Mouse (Mus musculus) CH12.LX (cell line): ENCODE results near the gene Adamts14. TPM values are rescaled to one million over a fixed set of nuclear protein-coding genes. Genes with fewer than 3 reads are reported as not detected.

Source experiments
- DNase-seq: peaks from one replicate; pipeline ENCODE4 v3.0.0-alpha.2; 2013; ENCODE audit errors: extremely low read depth
- H3K27ac ChIP-seq: 2 replicates; pipeline ENCODE4 v1.5.1; 2012; ENCODE audit warnings: low read depth, mild to moderate bottlenecking, control low read depth, moderate library complexity; ENCODE audit not compliant: insufficient read depth
- H3K27me3 ChIP-seq: replicated peaks from 2 replicates; pipeline ENCODE3; 2012; ENCODE audit warnings: inconsistent platforms
- H3K36me3 ChIP-seq, 2 experiments: replicated peaks in 1 of 2; 2 replicates each; pipeline versions ENCODE3 to v1.6.1; 2012; ENCODE audit warnings: inconsistent platforms in 1 of 2, low read length in 1 of 2, mild to moderate bottlenecking in 1 of 2, mixed read lengths in 1 of 2, moderate library complexity in 1 of 2; ENCODE audit not compliant: control insufficient read depth in 1 of 2, insufficient read depth in 1 of 2
- H3K4me1 ChIP-seq, 2 experiments: 2 replicates each; pipeline ENCODE4 v1.6.1; 2012; ENCODE audit warnings: inconsistent platforms in 1 of 2, moderate library complexity in 1 of 2; ENCODE audit not compliant: insufficient read depth in 2 of 2, control insufficient read depth in 1 of 2
- H3K4me2 ChIP-seq: 2 replicates; pipeline ENCODE4 v1.6.1; 2012; ENCODE audit warnings: low read depth, mild to moderate bottlenecking, control low read depth; ENCODE audit not compliant: poor library complexity, insufficient read depth, severe bottlenecking
- H3K4me3 ChIP-seq, 3 experiments: fragments of 150-350 bp in 1 of 3; sonication (generic) in 1 of 3; replicated peaks in 1 of 3; 2 replicates each; pipeline versions ENCODE3 to v1.5.1; 2011 to 2012; ENCODE audit warnings: low read depth in 2 of 3, low read length in 2 of 3, mild to moderate bottlenecking in 2 of 3, moderate library complexity in 2 of 3, control low read depth in 1 of 3, improper control_type of control experiment in 1 of 3, inconsistent platforms in 1 of 3, mixed read lengths in 1 of 3; ENCODE audit not compliant: poor library complexity in 1 of 3
- H3K79me2 ChIP-seq: replicated peaks from 2 replicates; pipeline ENCODE4 v1.6.1; 2012; ENCODE audit warnings: mild to moderate bottlenecking, moderate library complexity; ENCODE audit not compliant: control insufficient read depth, poor library complexity, insufficient read depth, severe bottlenecking; ENCODE audit errors: extremely low read depth
- H3K9ac ChIP-seq: 2 replicates; pipeline ENCODE4 v1.6.1; 2012; ENCODE audit warnings: low read depth, mild to moderate bottlenecking, control low read depth, moderate library complexity; ENCODE audit not compliant: insufficient read depth
- H3K9me3 ChIP-seq: replicated peaks from 2 replicates; pipeline ENCODE3; 2012; ENCODE audit warnings: low read length, inconsistent platforms, mixed read lengths
- BHLHE40 ChIP-seq: IDR thresholded peaks from 2 replicates; pipeline ENCODE4 v1.6.1; 2011; ENCODE audit warnings: mild to moderate bottlenecking, low read depth, low read length, improper control_type of control experiment
- CHD1 ChIP-seq: IDR thresholded peaks from 2 replicates; pipeline ENCODE4 v1.6.1; 2012; ENCODE audit warnings: low read depth, low read length, improper control_type of control experiment, inconsistent platforms
- CHD2 ChIP-seq: IDR thresholded peaks from 2 replicates; pipeline ENCODE4 v1.6.1; 2011; ENCODE audit warnings: low read length, improper control_type of control experiment
- CTCF ChIP-seq, 2 experiments: IDR thresholded peaks in 1 of 2; conservative IDR thresholded peaks in 1 of 2; 2 replicates each; pipeline ENCODE4 v1.5.1; 2011 to 2012; ENCODE audit warnings: low read depth in 2 of 2, low read length in 2 of 2, improper control_type of control experiment in 1 of 2, inconsistent platforms in 1 of 2, mild to moderate bottlenecking in 1 of 2, moderate library complexity in 1 of 2
- E2F4 ChIP-seq: IDR thresholded peaks from 2 replicates; pipeline ENCODE4 v1.6.1; 2011; ENCODE audit warnings: low read depth, low read length, improper control_type of control experiment; ENCODE audit not compliant: insufficient replicate concordance
- ELF1 ChIP-seq: IDR thresholded peaks from 2 replicates; pipeline ENCODE4 v1.6.1; 2014; ENCODE audit warnings: low read depth, mild to moderate bottlenecking, inconsistent platforms, low read length, improper control_type of control experiment
- EP300 ChIP-seq: IDR thresholded peaks from 2 replicates; pipeline ENCODE4 v1.6.1; 2011; ENCODE audit warnings: low read length, improper control_type of control experiment
- ETS1 ChIP-seq: conservative IDR thresholded peaks from 2 replicates; pipeline ENCODE4 v1.6.1; 2012; ENCODE audit warnings: low read depth, mild to moderate bottlenecking, inconsistent platforms, low read length, improper control_type of control experiment, moderate library complexity
- GABPA ChIP-seq: IDR thresholded peaks from 2 replicates; pipeline ENCODE4 v1.6.1; 2012; ENCODE audit warnings: low read depth, low read length, improper control_type of control experiment, inconsistent platforms; ENCODE audit not compliant: insufficient replicate concordance
- HCFC1 ChIP-seq: IDR thresholded peaks from 2 replicates; pipeline ENCODE4 v1.6.1; 2012; ENCODE audit warnings: low read depth, mild to moderate bottlenecking, inconsistent platforms, low read length, improper control_type of control experiment
- IRF4 ChIP-seq: IDR thresholded peaks from 2 replicates; pipeline ENCODE4 v1.6.1; 2014; ENCODE audit warnings: low read depth, mild to moderate bottlenecking, inconsistent platforms, low read length, improper control_type of control experiment
- JUN ChIP-seq: IDR thresholded peaks from 2 replicates; pipeline ENCODE4 v1.6.1; 2011; ENCODE audit warnings: low read depth, mild to moderate bottlenecking, low read length, improper control_type of control experiment, moderate library complexity; ENCODE audit not compliant: insufficient read depth
- JUND ChIP-seq: conservative IDR thresholded peaks from 2 replicates; pipeline ENCODE4 v1.6.1; 2011; ENCODE audit warnings: low read depth, low read length, improper control_type of control experiment
- KAT2A ChIP-seq: IDR thresholded peaks from 2 replicates; pipeline ENCODE4 v1.6.1; 2012; ENCODE audit warnings: low read length, improper control_type of control experiment, inconsistent platforms; ENCODE audit not compliant: insufficient replicate concordance
- MAFK ChIP-seq: IDR thresholded peaks from 2 replicates; pipeline ENCODE4 v1.6.1; 2011; ENCODE audit warnings: low read length, improper control_type of control experiment; ENCODE audit not compliant: insufficient replicate concordance
- MAX ChIP-seq: IDR thresholded peaks from 2 replicates; pipeline ENCODE4 v1.6.1; 2011; ENCODE audit warnings: low read length, improper control_type of control experiment
- MAZ ChIP-seq: IDR thresholded peaks from 2 replicates; pipeline ENCODE4 v1.6.1; 2012; ENCODE audit warnings: low read depth, mild to moderate bottlenecking, inconsistent platforms, low read length, improper control_type of control experiment, moderate library complexity
- MEF2A ChIP-seq: IDR thresholded peaks from 2 replicates; pipeline ENCODE4 v1.6.1; 2014; ENCODE audit warnings: low read depth, mild to moderate bottlenecking, inconsistent platforms, low read length, improper control_type of control experiment, borderline replicate concordance
- MXI1 ChIP-seq: IDR thresholded peaks from 2 replicates; pipeline ENCODE4 v1.6.1; 2011; ENCODE audit warnings: mild to moderate bottlenecking, low read depth, low read length, improper control_type of control experiment
- MYC ChIP-seq: IDR thresholded peaks from 2 replicates; pipeline ENCODE4 v1.6.1; 2011; ENCODE audit warnings: low read depth, mild to moderate bottlenecking, improper control_type of control experiment, low read length
- NELFE ChIP-seq: IDR thresholded peaks from 2 replicates; pipeline ENCODE4 v1.6.1; 2011; ENCODE audit warnings: low read depth, low read length, improper control_type of control experiment
- NRF1 ChIP-seq: IDR thresholded peaks from 2 replicates; pipeline ENCODE4 v1.6.1; 2014; ENCODE audit warnings: low read depth, mild to moderate bottlenecking, inconsistent platforms, low read length, improper control_type of control experiment, moderate library complexity
- PAX5 ChIP-seq: IDR thresholded peaks from 2 replicates; pipeline ENCODE4 v1.6.1; 2012; ENCODE audit warnings: low read length, inconsistent platforms, mixed read lengths
- POLR2A ChIP-seq: IDR thresholded peaks from 2 replicates; pipeline ENCODE4 v1.6.1; 2011; ENCODE audit warnings: low read depth, mild to moderate bottlenecking, improper control_type of control experiment, low read length
- POLR2AphosphoS2 ChIP-seq: IDR thresholded peaks from 2 replicates; pipeline ENCODE4 v1.6.1; 2011; ENCODE audit warnings: low read depth, low read length, improper control_type of control experiment
- RAD21 ChIP-seq: IDR thresholded peaks from 2 replicates; pipeline ENCODE4 v1.6.1; 2011; ENCODE audit warnings: low read depth, mild to moderate bottlenecking, low read length, improper control_type of control experiment, moderate library complexity
- RCOR1 ChIP-seq: conservative IDR thresholded peaks from 2 replicates; pipeline ENCODE4 v1.6.1; 2012; ENCODE audit warnings: low read depth, mild to moderate bottlenecking, inconsistent platforms, low read length, improper control_type of control experiment
- SIN3A ChIP-seq: IDR thresholded peaks from 2 replicates; pipeline ENCODE4 v1.6.1; 2012; ENCODE audit warnings: low read length, improper control_type of control experiment, inconsistent platforms
- SMC3 ChIP-seq: IDR thresholded peaks from 2 replicates; pipeline ENCODE4 v1.6.1; 2011; ENCODE audit warnings: low read depth, low read length, improper control_type of control experiment
- TBP ChIP-seq: conservative IDR thresholded peaks from 2 replicates; pipeline ENCODE4 v1.6.1; 2011; ENCODE audit warnings: low read depth, low read length, improper control_type of control experiment
- TCF12 ChIP-seq: IDR thresholded peaks from 2 replicates; pipeline ENCODE4 v1.6.1; 2014; ENCODE audit warnings: low read depth, mild to moderate bottlenecking, inconsistent platforms, low read length, improper control_type of control experiment
- UBTF ChIP-seq: IDR thresholded peaks from 2 replicates; pipeline ENCODE4 v1.6.1; 2012; ENCODE audit warnings: low read depth, mild to moderate bottlenecking, inconsistent platforms, low read length, improper control_type of control experiment, moderate library complexity
- USF1 ChIP-seq: IDR thresholded peaks from 2 replicates; pipeline ENCODE4 v1.6.1; 2014; ENCODE audit warnings: low read depth, mild to moderate bottlenecking, inconsistent platforms, low read length, improper control_type of control experiment
- USF2 ChIP-seq: conservative IDR thresholded peaks from 2 replicates; pipeline ENCODE4 v1.6.1; 2011; ENCODE audit warnings: low read depth, low read length, improper control_type of control experiment
- ZC3H11A ChIP-seq: IDR thresholded peaks from 2 replicates; pipeline ENCODE4 v1.6.1; 2012; ENCODE audit warnings: low read depth, mild to moderate bottlenecking, inconsistent platforms, low read length, improper control_type of control experiment
- ZKSCAN1 ChIP-seq: IDR thresholded peaks from 2 replicates; pipeline ENCODE4 v1.6.1; 2012; ENCODE audit warnings: low read depth, inconsistent platforms, low read length, improper control_type of control experiment, borderline replicate concordance
- ZMIZ1 ChIP-seq: IDR thresholded peaks from 2 replicates; pipeline ENCODE4 v1.6.1; 2012; ENCODE audit warnings: low read depth, mild to moderate bottlenecking, inconsistent platforms, low read length, improper control_type of control experiment
- ZNF384 ChIP-seq: IDR thresholded peaks from 2 replicates; pipeline ENCODE4 v1.6.1; 2012; ENCODE audit warnings: low read depth, low read length, improper control_type of control experiment, inconsistent platforms
- dilution Hi-C: fragments of 300-500 bp; cut with MboI; formaldehyde crosslinking; loops from 2 replicates; pipeline ENCODE4 v1.14.3; 2020; ENCODE audit warnings: low sequenced_read_pairs; ENCODE audit not compliant: extremely low pct_unique_long_range_greater_than_20kb, extremely low pct_ligation_motif_present
- in situ Hi-C: fragments of 300-500 bp; cut with MboI; formaldehyde crosslinking; loops from 3 replicates; pipeline ENCODE4 v1.14.3; 2019; ENCODE audit warnings: low sequenced_read_pairs, low pct_ligation_motif_present, low pct_unique_long_range_greater_than_20kb, mixed read lengths
- polyA plus RNA-seq: library from polyadenylated mRNA; unstranded; fragments of >175 nt; gene quantifications from 2 replicates; pipeline ENCODE4 v1.2.1, GENCODE M21; 2012; ENCODE audit warnings: low read depth; ENCODE audit not compliant: insufficient read length
- total RNA-seq, 2 experiments: library from RNA; depleted of rRNA; stranded (reverse); fragments of 300-350 nt in 1 of 2; fragments of >200 nt in 1 of 2; gene quantifications; 2 replicates each; pipeline ENCODE4 v1.2.3; 2012 to 2014

Adamts14 gene
- total and polyA plus RNA-seq, 3 experiments: 1.2 to 2.7 (median 2.5) TPM

- Histone ChIP-seq H3K27ac (no peak overlapping the region; the same call in 1 of the 2 replicates), H3K9me3 (no peaks in the 10 kb centered on the region), H3K4me3 (no peak overlapping the region), H3K36me3 (no peaks in the 10 kb centered on the region), H3K9ac (no peak overlapping the region), H3K79me2 (no peaks in the 10 kb centered on the region), H3K4me2 (peak overlapping the region; percentile 50), H3K27me3 (no peaks in the 10 kb centered on the region), H3K4me1 (peaks cover 16 to 19% of the 10 kb centered on the region in 2 experiments)
- TF ChIP-seq MAZ: no peak
- TF ChIP-seq CHD2: no peak
- no peak for TF ChIP-seq NRF1
- no peak for TF ChIP-seq SMC3
- no peak for TF ChIP-seq TBP
- TF ChIP-seq HCFC1: no peak; the same call in 1 of the 2 replicates
- TF ChIP-seq NELFE: no peak
- TF ChIP-seq MEF2A: peak; percentile 85
- TF ChIP-seq ZNF384: no peak
- no peak for TF ChIP-seq ZC3H11A
- no peak for TF ChIP-seq MYC
- no peak for TF ChIP-seq E2F4
- TF ChIP-seq TCF12: peak; percentile 66
- TF ChIP-seq IRF4: peak; percentile 94
- TF ChIP-seq RAD21: no peak
- TF ChIP-seq SIN3A: no peak
- TF ChIP-seq ZKSCAN1: no peak
- TF ChIP-seq JUN: peak; percentile 70; the same call in 1 of the 2 replicates
- TF ChIP-seq USF2: no peak
- peak; percentile 90 for TF ChIP-seq EP300
- TF ChIP-seq UBTF: no peak
- peak; percentile 27; the same call in 1 of the 2 replicates for TF ChIP-seq MAFK
- TF ChIP-seq POLR2AphosphoS2: no peak
- no peak for TF ChIP-seq CHD1
- no peak for TF ChIP-seq ELF1
- TF ChIP-seq MAX: no peak
- TF ChIP-seq BHLHE40: peak; percentile 57
- no peak for TF ChIP-seq MXI1
- TF ChIP-seq GABPA: no peak
- TF ChIP-seq RCOR1: peak; percentile 76
- peak; percentile 86 for TF ChIP-seq ETS1
- peak; percentile 54; the same call in 1 of the 2 replicates for TF ChIP-seq JUND
- no peak for TF ChIP-seq KAT2A
- no peak for TF ChIP-seq CTCF (conservative IDR thresholded peaks at IDR 0.05 in 1 of 2, IDR thresholded peaks at IDR 0.05 in 1 of 2; ENCODE audit: low read depth in 2 of 2, low read length in 2 of 2)
- TF ChIP-seq ZMIZ1: no peak
- TF ChIP-seq USF1: no peak
- TF ChIP-seq PAX5: no peak
- TF ChIP-seq POLR2A: no peak
- dilution Hi-C loops (no loop called here), in situ Hi-C loops (no loop called here)
- peak; percentile 41 for DNase-seq
Measured at GRCm38 (mm10) chr10:61281115-61281514, 7.9 kb upstream of the Adamts14 start.
